Mouse (Mus musculus): ENCODE results near the gene Pdap1. TPM values are rescaled to one million over a fixed set of nuclear protein-coding genes. Genes with fewer than 3 reads are reported as not detected.

Pdap1 gene
- total and polyA plus RNA-seq, 2 experiments from 2014 or later: 26.0 to 124 TPM

- ATAC-seq: no peak
- Histone ChIP-seq H3K4me2 (ENCODE audit: low read depth, low read length) (no peak overlapping the region), H3K4me1 (ENCODE audit: insufficient read depth, low read length) (no peaks in the 10 kb centered on the region), H3K4me3 (ENCODE audit: low read length) (no peak overlapping the region), H3K36me3 (ENCODE audit: insufficient read depth, low read length) (peaks cover 20% of the 10 kb centered on the region; the same call in 1 of the 2 replicates), H3K9me3 (ENCODE audit: low read length) (no peaks in the 10 kb centered on the region), H3K9ac (replicated peaks; ENCODE audit: low read length) (no peak overlapping the region), H3K27me3 (ENCODE audit: insufficient read depth, low read length) (no peaks in the 10 kb centered on the region), H3K27ac (no peak overlapping the region)
- no peak for TF ChIP-seq CTCF (IDR thresholded peaks at IDR 0.05; ENCODE audit: low read depth)
- WGBS: 95% methylated on average over 19 of the region's 19 CpGs
- DNase-seq (ENCODE audit: low spot score): no peak
Observed at GRCm38 (mm10) chr5:145123396-145123795, 16.6 kb downstream of the Pdap1 start.

- H3K27ac ChIP-seq: no peak overlapping the region
- H3K9me3 ChIP-seq (ENCODE audit: low read length): no peaks in the 10 kb centered on the region
- TF ChIP-seq CTCF (IDR thresholded peaks at IDR 0.05; ENCODE audit: low read depth): no peak
- no peak overlapping the region for H3K4me2 ChIP-seq (ENCODE audit: low read depth, low read length)
- no peaks in the 10 kb centered on the region for H3K4me1 ChIP-seq (ENCODE audit: insufficient read depth, low read length)
- peaks cover 8% of the 10 kb centered on the region; the same call in 1 of the 2 replicates for H3K36me3 ChIP-seq (ENCODE audit: insufficient read depth, low read length)
- no peak overlapping the region for H3K9ac ChIP-seq (replicated peaks; ENCODE audit: low read length)
- no peaks in the 10 kb centered on the region for H3K27me3 ChIP-seq (ENCODE audit: insufficient read depth, low read length)
- 86% methylated on average over 7 of the region's 7 CpGs for WGBS
- ATAC-seq (no peak), DNase-seq (ENCODE audit: low spot score) (no peak)
- no peak overlapping the region for H3K4me3 ChIP-seq (ENCODE audit: low read length)
Observed at GRCm38 (mm10) chr5:145120921-145121320, 19.1 kb downstream of the Pdap1 start.

DNA sequence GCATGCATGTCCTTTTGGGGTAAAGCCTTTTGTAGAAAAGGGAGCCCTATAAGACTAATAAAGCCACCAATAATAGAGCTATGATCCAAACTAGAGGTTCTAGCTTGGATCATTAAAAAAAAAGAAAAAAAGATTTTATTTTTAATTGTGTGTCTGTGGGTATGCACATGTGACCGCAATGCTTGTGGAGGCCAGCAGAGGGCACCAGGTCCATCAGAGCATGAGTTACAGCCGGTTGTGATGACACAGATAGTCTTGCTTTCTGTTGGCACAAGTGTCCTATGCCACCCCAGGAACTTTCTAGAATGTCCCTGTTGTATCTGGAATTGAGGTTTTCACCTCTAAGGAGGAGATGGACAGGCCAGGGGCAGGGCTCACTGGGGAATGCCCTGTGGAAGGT lies 20.7 kb downstream of the Pdap1 start:
- ATAC-seq: no peak
- 90% methylated on average over 2 of the region's 2 CpGs for WGBS
- Histone ChIP-seq H3K4me3 (ENCODE audit: low read length) (no peak overlapping the region), H3K27ac (no peak overlapping the region), H3K9me3 (ENCODE audit: low read length) (no peaks in the 10 kb centered on the region), H3K9ac (replicated peaks; ENCODE audit: low read length) (no peak overlapping the region), H3K36me3 (ENCODE audit: insufficient read depth, low read length) (peaks cover 6% of the 10 kb centered on the region; the same call in 1 of the 2 replicates), H3K27me3 (ENCODE audit: insufficient read depth, low read length) (no peaks in the 10 kb centered on the region), H3K4me2 (ENCODE audit: low read depth, low read length) (no peak overlapping the region), H3K4me1 (ENCODE audit: insufficient read depth, low read length) (no peaks in the 10 kb centered on the region)
- TF ChIP-seq CTCF (IDR thresholded peaks at IDR 0.05; ENCODE audit: low read depth): peak; percentile 40
- DNase-seq (ENCODE audit: low spot score): no peak

GRCm38 (mm10) chr5:145118461-145118860 lies 21.6 kb downstream of the Pdap1 start:
- Histone ChIP-seq H3K4me3 (ENCODE audit: low read length) (no peak overlapping the region), H3K27ac (no peak overlapping the region), H3K36me3 (ENCODE audit: insufficient read depth, low read length) (no peaks in the 10 kb centered on the region), H3K9me3 (ENCODE audit: low read length) (no peaks in the 10 kb centered on the region), H3K27me3 (ENCODE audit: insufficient read depth, low read length) (no peaks in the 10 kb centered on the region), H3K4me2 (ENCODE audit: low read depth, low read length) (no peak overlapping the region), H3K4me1 (ENCODE audit: insufficient read depth, low read length) (no peaks in the 10 kb centered on the region), H3K9ac (replicated peaks; ENCODE audit: low read length) (no peak overlapping the region)
- no peak for TF ChIP-seq CTCF (IDR thresholded peaks at IDR 0.05; ENCODE audit: low read depth)
- ATAC-seq: no peak
- WGBS: 92% methylated on average over 5 of the region's 5 CpGs
- no peak for DNase-seq (ENCODE audit: low spot score)

- DNase-seq (ENCODE audit: low spot score): no peak
- no peak overlapping the region for H3K4me2 ChIP-seq (ENCODE audit: low read depth, low read length)
- H3K4me3 ChIP-seq (ENCODE audit: low read length): no peak overlapping the region
- WGBS: 53% methylated on average over 6 of the region's 6 CpGs
- no peak overlapping the region for H3K27ac ChIP-seq
- H3K9me3 ChIP-seq (ENCODE audit: low read length): no peaks in the 10 kb centered on the region
- no peak for TF ChIP-seq CTCF (IDR thresholded peaks at IDR 0.05; ENCODE audit: low read depth)
- H3K36me3 ChIP-seq (ENCODE audit: insufficient read depth, low read length): no peaks in the 10 kb centered on the region
- H3K27me3 ChIP-seq (ENCODE audit: insufficient read depth, low read length): no peaks in the 10 kb centered on the region
- no peak overlapping the region for H3K9ac ChIP-seq (replicated peaks; ENCODE audit: low read length)
- no peaks in the 10 kb centered on the region for H3K4me1 ChIP-seq (ENCODE audit: insufficient read depth, low read length)
- ATAC-seq: no peak
Observed at GRCm38 (mm10) chr5:145118005-145118404, 22.0 kb downstream of the Pdap1 start.

DNA sequence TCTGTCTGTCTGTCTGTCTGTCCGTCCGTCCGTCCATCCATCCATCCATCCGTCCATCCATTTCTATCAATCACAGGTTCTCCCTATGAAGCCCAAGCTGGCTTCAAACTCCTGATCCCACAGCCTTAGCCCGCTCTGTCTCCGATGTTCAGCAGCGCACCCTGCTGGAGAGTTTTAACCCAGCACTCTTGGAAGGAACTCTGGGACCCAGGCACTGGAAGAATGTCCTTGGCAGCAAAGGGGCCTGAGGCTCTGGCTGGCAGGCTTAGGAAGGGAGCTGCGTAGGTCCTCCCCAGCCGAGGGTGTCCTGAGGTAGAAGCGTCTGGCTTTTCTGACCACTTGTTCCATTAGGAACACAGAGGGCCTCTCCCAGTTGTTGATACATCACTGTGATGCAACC lies 23.1 kb downstream of the Pdap1 start:
- Histone ChIP-seq H3K27me3 (ENCODE audit: insufficient read depth, low read length) (no peaks in the 10 kb centered on the region), H3K4me3 (ENCODE audit: low read length) (no peak overlapping the region), H3K9ac (replicated peaks; ENCODE audit: low read length) (no peak overlapping the region), H3K36me3 (ENCODE audit: insufficient read depth, low read length) (no peaks in the 10 kb centered on the region), H3K4me2 (ENCODE audit: low read depth, low read length) (no peak overlapping the region), H3K27ac (no peak overlapping the region), H3K9me3 (ENCODE audit: low read length) (no peaks in the 10 kb centered on the region), H3K4me1 (ENCODE audit: insufficient read depth, low read length) (no peaks in the 10 kb centered on the region)
- DNase-seq (ENCODE audit: low spot score) (peak; percentile 58), ATAC-seq (no peak)
- WGBS: 43% methylated on average over 10 of the region's 10 CpGs
- TF ChIP-seq CTCF (IDR thresholded peaks at IDR 0.05; ENCODE audit: low read depth): peak; percentile 66

DNA sequence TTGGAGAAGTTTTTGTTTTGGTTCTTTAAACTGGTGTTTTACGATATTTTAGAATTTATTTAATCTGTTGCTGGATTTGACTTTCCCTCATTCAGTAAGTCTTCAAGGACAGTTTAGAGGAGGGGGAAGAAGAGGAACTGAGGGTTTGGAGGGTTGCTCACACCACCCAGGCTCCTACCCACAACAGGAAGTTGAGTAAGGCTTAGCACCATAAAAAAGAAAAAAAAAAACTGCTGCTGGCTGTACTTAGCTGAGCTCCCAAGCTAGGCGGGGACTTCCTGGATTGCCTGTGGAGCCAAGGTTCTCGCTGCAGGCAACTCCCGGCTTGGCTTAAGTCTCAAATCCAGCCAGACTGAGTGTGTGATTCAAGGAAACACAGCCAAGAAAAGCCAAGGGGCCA lies 23.7 kb downstream of the Pdap1 start:
- Histone ChIP-seq H3K27ac (no peak overlapping the region), H3K9me3 (ENCODE audit: low read length) (no peaks in the 10 kb centered on the region), H3K36me3 (ENCODE audit: insufficient read depth, low read length) (no peaks in the 10 kb centered on the region), H3K4me2 (ENCODE audit: low read depth, low read length) (no peak overlapping the region), H3K4me3 (ENCODE audit: low read length) (no peak overlapping the region), H3K9ac (replicated peaks; ENCODE audit: low read length) (no peak overlapping the region), H3K4me1 (ENCODE audit: insufficient read depth, low read length) (no peaks in the 10 kb centered on the region), H3K27me3 (ENCODE audit: insufficient read depth, low read length) (no peaks in the 10 kb centered on the region)
- TF ChIP-seq CTCF (IDR thresholded peaks at IDR 0.05; ENCODE audit: low read depth): no peak
- ATAC-seq: no peak
- peak; percentile 11 for DNase-seq (ENCODE audit: low spot score)
- WGBS: 54% methylated on average over 4 of the region's 4 CpGs
